Mouse (Mus musculus) ES-E14 (cell line): ENCODE results near the gene Sdc3.

Source experiments
- MAFK ChIP-seq: IDR thresholded peaks from 2 replicates; pipeline ENCODE4 v1.6.1; 2014; ENCODE audit warnings: mild to moderate bottlenecking, low read depth, low read length, inconsistent platforms; ENCODE audit not compliant: insufficient read depth
- ZC3H11A ChIP-seq: IDR thresholded peaks from 2 replicates; pipeline ENCODE4 v1.6.1; 2012; ENCODE audit warnings: low read depth, mild to moderate bottlenecking, inconsistent platforms, low read length, borderline replicate concordance

DNA sequence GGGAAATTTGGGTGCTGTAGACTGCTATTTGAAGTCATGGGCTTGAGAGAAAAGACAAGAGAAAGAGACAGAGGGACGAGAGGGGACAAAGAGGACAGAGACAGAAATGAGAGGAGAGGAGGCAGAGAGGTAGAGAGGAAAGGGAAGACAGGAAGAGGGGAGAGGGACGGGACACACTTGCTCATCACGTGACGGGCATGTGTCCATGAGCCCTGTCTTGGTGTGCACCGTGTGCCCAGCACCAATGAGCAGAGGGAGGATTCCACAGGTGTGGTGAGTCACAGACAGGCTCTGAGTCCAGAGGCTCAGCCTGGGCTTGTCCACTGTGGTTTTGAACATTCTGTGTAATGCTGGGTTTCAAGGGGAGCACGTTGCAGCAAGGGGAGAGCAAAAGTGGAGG is 75.6 kb downstream of the Sdc3 start:
- no peak for TF ChIP-seq MAFK
- TF ChIP-seq ZC3H11A, result no peak
